Mouse (Mus musculus): ENCODE data around the gene Tor1aip2. TPM values are rescaled to one million over a fixed set of nuclear protein-coding genes. Genes with fewer than 3 reads are reported as not detected.

Gene Tor1aip2
- polyA plus RNA-seq, 1 experiment from 2014 or later = 93.3 TPM

- Histone ChIP-seq H3K4me1 (replicated peaks) (peaks cover 23% of the 10 kb centered on the region), H3K9ac (no peak overlapping the region)
- 54% methylated on average over 4 of the region's 4 CpGs for WGBS
Observed at GRCm38 (mm10) chr1:156076474-156076873, 41.3 kb downstream of the Tor1aip2 start.

GRCm38 (mm10) chr1:156077655-156078054 lies 42.5 kb downstream of the Tor1aip2 start:
- peaks cover 26% of the 10 kb centered on the region for H3K4me1 ChIP-seq (replicated peaks)
- no peak overlapping the region for H3K4me3 ChIP-seq
- H3K9me3 ChIP-seq (replicated peaks) = no peaks in the 10 kb centered on the region
- H3K4me2 ChIP-seq = no peak overlapping the region
- WGBS = 49% methylated on average over 3 of the region's 3 CpGs
- no peak overlapping the region for H3K27ac ChIP-seq (ENCODE audit: poor library complexity, severe bottlenecking)
- H3K36me3 ChIP-seq = no peaks in the 10 kb centered on the region
- no peak overlapping the region for H3K9ac ChIP-seq
- ATAC-seq (ENCODE audit: insufficient number of reproducible peaks, low FRiP score) = no peak
- H3K27me3 ChIP-seq (replicated peaks) = no peaks in the 10 kb centered on the region

More at GRCm38 (mm10) chr1:156076474-156076873, 41.3 kb downstream of the Tor1aip2 start:
- no peak overlapping the region for H3K4me2 ChIP-seq
- ATAC-seq (ENCODE audit: insufficient number of reproducible peaks, low FRiP score) = no peak
- no peaks in the 10 kb centered on the region for H3K27me3 ChIP-seq (replicated peaks)
- no peaks in the 10 kb centered on the region for H3K9me3 ChIP-seq (replicated peaks)
- H3K36me3 ChIP-seq = no peaks in the 10 kb centered on the region
- H3K4me3 ChIP-seq = no peak overlapping the region
- no peak overlapping the region for H3K27ac ChIP-seq (ENCODE audit: poor library complexity, severe bottlenecking)

- Histone ChIP-seq H3K27ac (ENCODE audit: poor library complexity, severe bottlenecking) (peak overlapping the region; percentile 63), H3K4me3 (no peak overlapping the region), H3K4me2 (no peak overlapping the region), H3K36me3 (no peaks in the 10 kb centered on the region), H3K4me1 (replicated peaks) (peaks cover 26% of the 10 kb centered on the region), H3K9ac (no peak overlapping the region), H3K27me3 (replicated peaks) (no peaks in the 10 kb centered on the region), H3K9me3 (replicated peaks) (no peaks in the 10 kb centered on the region)
- WGBS = 36% methylated on average over 3 of the region's 3 CpGs
- peak; percentile 63; the same call in 1 of the 2 replicates for ATAC-seq (ENCODE audit: insufficient number of reproducible peaks, low FRiP score)
Observed at GRCm38 (mm10) chr1:156084603-156085002, 49.4 kb downstream of the Tor1aip2 start.

GRCm38 (mm10) chr1:156085770-156086169 lies 50.6 kb downstream of the Tor1aip2 start:
- no peaks in the 10 kb centered on the region for H3K27me3 ChIP-seq (replicated peaks)
- H3K27ac ChIP-seq (ENCODE audit: poor library complexity, severe bottlenecking) = no peak overlapping the region
- no peaks in the 10 kb centered on the region for H3K36me3 ChIP-seq
- no peaks in the 10 kb centered on the region for H3K9me3 ChIP-seq (replicated peaks)
- no peak overlapping the region for H3K4me2 ChIP-seq
- H3K4me3 ChIP-seq = no peak overlapping the region
- no peak overlapping the region for H3K9ac ChIP-seq
- WGBS = 55% methylated on average over 5 of the region's 5 CpGs
- peaks cover 26% of the 10 kb centered on the region for H3K4me1 ChIP-seq (replicated peaks)
- 0 out of 2 replicates have a peak, but pooled peaks have one; percentile 22 for ATAC-seq (ENCODE audit: insufficient number of reproducible peaks, low FRiP score)

- Histone ChIP-seq H3K4me3 (no peak overlapping the region), H3K9ac (no peak overlapping the region), H3K27ac (ENCODE audit: poor library complexity, severe bottlenecking) (no peak overlapping the region), H3K36me3 (no peaks in the 10 kb centered on the region), H3K27me3 (replicated peaks) (no peaks in the 10 kb centered on the region), H3K9me3 (replicated peaks) (no peaks in the 10 kb centered on the region), H3K4me1 (replicated peaks) (peaks cover 23% of the 10 kb centered on the region), H3K4me2 (no peak overlapping the region)
- 74% methylated on average over 5 of the region's 5 CpGs for WGBS
- ATAC-seq (ENCODE audit: insufficient number of reproducible peaks, low FRiP score) = no peak
Observed at GRCm38 (mm10) chr1:156087586-156087985, 52.4 kb downstream of the Tor1aip2 start.

GRCm38 (mm10) chr1:156089561-156089960 lies 54.4 kb downstream of the Tor1aip2 start:
- Histone ChIP-seq H3K4me2 (no peak overlapping the region), H3K4me1 (replicated peaks) (peaks cover 7% of the 10 kb centered on the region; the same call in 1 of the 2 replicates), H3K9me3 (replicated peaks) (no peaks in the 10 kb centered on the region), H3K27ac (ENCODE audit: poor library complexity, severe bottlenecking) (no peak overlapping the region), H3K4me3 (no peak overlapping the region), H3K36me3 (no peaks in the 10 kb centered on the region), H3K9ac (no peak overlapping the region), H3K27me3 (replicated peaks) (no peaks in the 10 kb centered on the region)
- WGBS = 74% methylated on average over 8 of the region's 8 CpGs
- 0 out of 2 replicates have a peak, but pooled peaks have one; percentile 22 for ATAC-seq (ENCODE audit: insufficient number of reproducible peaks, low FRiP score)

GRCm38 (mm10) chr1:156090042-156090441 lies 54.8 kb downstream of the Tor1aip2 start:
- Histone ChIP-seq H3K4me2 (no peak overlapping the region), H3K36me3 (no peaks in the 10 kb centered on the region), H3K9me3 (replicated peaks) (no peaks in the 10 kb centered on the region), H3K4me1 (replicated peaks) (peaks cover 3% of the 10 kb centered on the region; the same call in 1 of the 2 replicates), H3K4me3 (no peak overlapping the region), H3K9ac (no peak overlapping the region), H3K27ac (ENCODE audit: poor library complexity, severe bottlenecking) (no peak overlapping the region), H3K27me3 (replicated peaks) (no peaks in the 10 kb centered on the region)
- WGBS = 83% methylated on average over 4 of the region's 4 CpGs
- no peak for ATAC-seq (ENCODE audit: insufficient number of reproducible peaks, low FRiP score)

- Histone ChIP-seq H3K9me3 (replicated peaks) (no peaks in the 10 kb centered on the region), H3K4me3 (no peak overlapping the region), H3K4me2 (no peak overlapping the region), H3K27me3 (replicated peaks) (no peaks in the 10 kb centered on the region), H3K4me1 (replicated peaks) (no peaks in the 10 kb centered on the region), H3K36me3 (no peaks in the 10 kb centered on the region), H3K27ac (ENCODE audit: poor library complexity, severe bottlenecking) (no peak overlapping the region), H3K9ac (no peak overlapping the region)
- WGBS = 76% methylated on average over 4 of the region's 4 CpGs
- ATAC-seq (ENCODE audit: insufficient number of reproducible peaks, low FRiP score) = no peak
Observed at GRCm38 (mm10) chr1:156091811-156092210, 56.6 kb downstream of the Tor1aip2 start.

- H3K4me3 ChIP-seq = no peak overlapping the region
- no peaks in the 10 kb centered on the region for H3K36me3 ChIP-seq
- H3K27me3 ChIP-seq (replicated peaks) = no peaks in the 10 kb centered on the region
- no peak overlapping the region for H3K27ac ChIP-seq (ENCODE audit: poor library complexity, severe bottlenecking)
- ATAC-seq (ENCODE audit: insufficient number of reproducible peaks, low FRiP score) = no peak
- H3K4me2 ChIP-seq = no peak overlapping the region
- 0 out of 2 replicates have a peak, but pooled peaks cover 10% of the 10 kb centered on the region for H3K4me1 ChIP-seq (replicated peaks)
- H3K9me3 ChIP-seq (replicated peaks) = peaks cover 7% of the 10 kb centered on the region; the same call in 1 of the 2 replicates
- no peak overlapping the region for H3K9ac ChIP-seq
- WGBS = 84% methylated on average over 2 of the region's 2 CpGs
Observed at GRCm38 (mm10) chr1:156103763-156104162, 68.6 kb downstream of the Tor1aip2 start.

GRCm38 (mm10) chr1:156105381-156105780 lies 70.2 kb downstream of the Tor1aip2 start:
- Histone ChIP-seq H3K4me3 (no peak overlapping the region), H3K27ac (ENCODE audit: poor library complexity, severe bottlenecking) (no peak overlapping the region), H3K9ac (no peak overlapping the region), H3K27me3 (replicated peaks) (no peaks in the 10 kb centered on the region), H3K36me3 (no peaks in the 10 kb centered on the region), H3K9me3 (replicated peaks) (peaks cover 7% of the 10 kb centered on the region; the same call in 1 of the 2 replicates), H3K4me1 (replicated peaks) (0 out of 2 replicates have a peak, but pooled peaks cover 11% of the 10 kb centered on the region), H3K4me2 (no peak overlapping the region)
- WGBS = 67% methylated on average over 2 of the region's 2 CpGs
- no peak for ATAC-seq (ENCODE audit: insufficient number of reproducible peaks, low FRiP score)

GRCm38 (mm10) chr1:156107424-156107823 lies 72.2 kb downstream of the Tor1aip2 start:
- Histone ChIP-seq H3K4me3 (no peak overlapping the region), H3K4me2 (no peak overlapping the region), H3K27me3 (replicated peaks) (no peaks in the 10 kb centered on the region), H3K27ac (ENCODE audit: poor library complexity, severe bottlenecking) (no peak overlapping the region), H3K36me3 (no peaks in the 10 kb centered on the region), H3K9ac (no peak overlapping the region), H3K9me3 (replicated peaks) (0 out of 2 replicates have a peak, but pooled peaks cover 4% of the 10 kb centered on the region), H3K4me1 (replicated peaks) (0 out of 2 replicates have a peak, but pooled peaks cover 11% of the 10 kb centered on the region)
- 88% methylated on average over 2 of the region's 2 CpGs for WGBS
- ATAC-seq (ENCODE audit: insufficient number of reproducible peaks, low FRiP score) = no peak

- Histone ChIP-seq H3K4me3 (no peak overlapping the region), H3K36me3 (no peaks in the 10 kb centered on the region), H3K9ac (no peak overlapping the region; the same call in 1 of the 2 replicates), H3K27me3 (replicated peaks) (no peaks in the 10 kb centered on the region), H3K4me2 (no peak overlapping the region), H3K4me1 (replicated peaks) (0 out of 2 replicates have a peak, but pooled peaks cover 11% of the 10 kb centered on the region), H3K9me3 (replicated peaks) (0 out of 2 replicates have a peak, but pooled peaks cover 4% of the 10 kb centered on the region), H3K27ac (ENCODE audit: poor library complexity, severe bottlenecking) (no peak overlapping the region)
- ATAC-seq (ENCODE audit: insufficient number of reproducible peaks, low FRiP score) = no peak
- 40% methylated on average over 10 of the region's 10 CpGs for WGBS
Observed at GRCm38 (mm10) chr1:156108400-156108799, 73.2 kb downstream of the Tor1aip2 start.
